Mouse (Mus musculus) myocyte (in vitro differentiated cells): ENCODE data around the gene Hal.

Experiments used
- CEBPB ChIP-seq: IDR thresholded peaks from 2 replicates; pipeline ENCODE4 v1.6.1; 2011; ENCODE audit warnings: mild to moderate bottlenecking, moderate library complexity; ENCODE audit not compliant: poor library complexity, insufficient read depth, severe bottlenecking
- E2F4 ChIP-seq: IDR thresholded peaks from one replicate; pipeline ENCODE4 v1.6.1; 2011; ENCODE audit warnings: mild to moderate bottlenecking, control low read depth, moderate library complexity; ENCODE audit not compliant: insufficient read depth
- MAX ChIP-seq: IDR thresholded peaks from one replicate; pipeline ENCODE4 v1.6.1; 2011; ENCODE audit warnings: low read depth, mild to moderate bottlenecking, control low read depth
- MYOD1 ChIP-seq, 3 experiments: IDR thresholded peaks; one replicate each; pipeline ENCODE4 v1.6.1; 2011; ENCODE audit warnings: control low read depth in 2 of 3, low read depth in 2 of 3, mild to moderate bottlenecking in 2 of 3, moderate library complexity in 1 of 3; ENCODE audit not compliant: insufficient read length in 2 of 3, control insufficient read depth in 1 of 3
- MYOG ChIP-seq, 3 experiments: IDR thresholded peaks; one replicate each; pipeline ENCODE4 v1.6.1; 2011; ENCODE audit warnings: control low read depth in 2 of 3, low read depth in 2 of 3, mild to moderate bottlenecking in 2 of 3; ENCODE audit not compliant: insufficient read length in 2 of 3, control insufficient read depth in 1 of 3, insufficient read depth in 1 of 3
- POLR2A ChIP-seq: IDR thresholded peaks from one replicate; pipeline ENCODE4 v1.6.1; 2011; ENCODE audit warnings: low read depth, mild to moderate bottlenecking, control low read depth, moderate library complexity; ENCODE audit not compliant: insufficient read length
- POLR2AphosphoS2 ChIP-seq: IDR thresholded peaks from one replicate; pipeline ENCODE4 v1.6.1; 2011; ENCODE audit warnings: low read depth, control low read depth; ENCODE audit not compliant: insufficient read length
- REST ChIP-seq: IDR thresholded peaks from one replicate; pipeline ENCODE4 v1.6.1; 2011; ENCODE audit warnings: mild to moderate bottlenecking, control low read depth, moderate library complexity; ENCODE audit not compliant: insufficient read depth, insufficient read length
- SRF ChIP-seq: IDR thresholded peaks from one replicate; pipeline ENCODE4 v1.6.1; 2011; ENCODE audit warnings: low read depth; ENCODE audit not compliant: control insufficient read depth, insufficient read length
- TCF12 ChIP-seq: IDR thresholded peaks from one replicate; pipeline ENCODE4 v1.6.1; 2011; ENCODE audit warnings: mild to moderate bottlenecking, control low read depth; ENCODE audit not compliant: poor library complexity, insufficient read depth, severe bottlenecking
- TCF3 ChIP-seq: IDR thresholded peaks from one replicate; pipeline ENCODE4 v1.6.1; 2011; ENCODE audit warnings: low read depth, control low read depth; ENCODE audit not compliant: insufficient read length
- USF1 ChIP-seq: IDR thresholded peaks from one replicate; pipeline ENCODE4 v1.6.1; 2011; ENCODE audit warnings: low read depth, mild to moderate bottlenecking, control low read depth, moderate library complexity

DNA sequence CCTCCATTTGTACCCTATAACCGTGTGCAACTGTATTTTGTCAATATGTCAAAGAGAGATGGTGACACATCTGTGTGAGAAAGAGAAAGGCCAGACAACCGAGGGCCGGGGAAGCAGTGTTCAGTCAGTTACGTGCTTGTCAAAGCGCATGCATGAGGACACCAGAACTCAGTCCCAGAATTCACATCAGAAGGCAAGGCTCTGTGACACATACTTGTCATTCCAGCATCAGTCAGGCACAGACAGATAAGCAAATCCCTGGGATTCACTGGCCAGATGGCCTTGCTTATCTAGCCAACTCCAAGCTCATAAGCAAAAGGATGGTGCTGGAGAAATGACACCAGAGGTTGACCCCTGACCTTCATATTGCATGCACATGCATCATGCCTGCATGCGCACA, 47.1 kb upstream of the Hal start:
- TF ChIP-seq POLR2A (no peak), MYOG (IDR thresholded peaks at IDR 0.05; ENCODE audit: control insufficient read depth in 1 of 3, insufficient read depth in 1 of 3, insufficient read length in 2 of 3, low read depth in 2 of 3) (no peak), MYOD1 (IDR thresholded peaks at IDR 0.05; ENCODE audit: control insufficient read depth in 1 of 3, insufficient read length in 2 of 3, low read depth in 2 of 3) (no peak), E2F4 (no peak), POLR2AphosphoS2 (no peak), TCF3 (no peak), CEBPB (no peak), USF1 (no peak), MAX (no peak), REST (no peak), TCF12 (no peak), SRF (no peak)
